Mouse (Mus musculus) liver, embryonic 18 days (tissue): ENCODE measurements around the gene Krt87. TPM values are rescaled to one million over a fixed set of nuclear protein-coding genes. Genes with fewer than 3 reads are reported as not detected.

Experiments used
- polyA plus RNA-seq: library from polyadenylated mRNA; depleted of rRNA; stranded (reverse); fragments of >200 nt; gene quantifications from 2 replicates; pipeline ENCODE4 v1.2.3, GENCODE M21; 2012; rRNA removed

Krt87 gene
- polyA plus RNA-seq = not detected in 2 replicates

GRCm38 (mm10) chr15:101438555-101438954 lies at the start of gene Krt87:
Gene Krt87, minus strand, starts transcription at chr15:101438804.

GRCm38 (mm10) chr15:101472952-101473528 lies 34.4 kb upstream of the Krt87 start, which contains the start of gene Krt86:
Gene Krt86, plus strand, starts transcription at chr15:101473478.

GRCm38 (mm10) chr15:101463651-101464050 lies 25.0 kb upstream of the Krt87 start, which contains the start of gene Krt81:
Gene Krt81, minus strand, starts transcription at chr15:101463751.

GRCm38 (mm10) chr15:101447444-101447843 lies 8.8 kb upstream of the Krt87 start, which contains the start of gene Krt88:
Gene Krt88, plus strand, starts transcription at chr15:101447744.

GRCm38 (mm10) chr15:101410775-101411174 lies 27.8 kb downstream of the Krt87 start, which contains the start of gene Krt7:
Gene Krt7, plus strand, starts transcription at chr15:101411043.

Other genes starting within 250 kb of the Krt87 start
- gene Grasp, start 214.6 kb downstream of the Krt87 start, polyA plus RNA-seq = 0.85 and 1.2 TPM in 2 replicates
- 0.94 and 0.97 TPM in 2 replicates for gene Nr4a1, start 184.5 kb downstream of the Krt87 start, polyA plus RNA-seq
- gene Atg101, start 154.5 kb downstream of the Krt87 start, polyA plus RNA-seq = 22.5 and 25.1 TPM in 2 replicates
- gene 6030408B16Rik, start 145.6 kb downstream of the Krt87 start, polyA plus RNA-seq = 0.43 and 0.51 TPM in 2 replicates
- gene Krt80, start 68.6 kb downstream of the Krt87 start, polyA plus RNA-seq = 0.35 and 0.42 TPM in 2 replicates
- gene Krt7, start 27.8 kb downstream of the Krt87 start, polyA plus RNA-seq = 2.6 and 3.0 TPM in 2 replicates
- gene Krt88, start 8.9 kb upstream of the Krt87 start, polyA plus RNA-seq = not detected in 2 replicates
- not detected in 2 replicates for gene Krt81, start 24.9 kb upstream of the Krt87 start, polyA plus RNA-seq
- gene Krt86, start 34.7 kb upstream of the Krt87 start, polyA plus RNA-seq = 0.07 and 0.22 TPM in 2 replicates
- 0.85 and 1.1 TPM in 2 replicates for gene Krt83, start 52.7 kb upstream of the Krt87 start, polyA plus RNA-seq
- gene Gm49425, start 78.5 kb upstream of the Krt87 start, polyA plus RNA-seq = not detected in 2 replicates
- not detected in 2 replicates for gene Krt84, start 94.0 kb upstream of the Krt87 start, polyA plus RNA-seq
- gene Krt82, start 111.9 kb upstream of the Krt87 start, polyA plus RNA-seq = not detected in 2 replicates
- not detected in 2 replicates for gene Krt90, start 124.1 kb upstream of the Krt87 start, polyA plus RNA-seq
- not detected in 2 replicates for gene Krt75, start 135.1 kb upstream of the Krt87 start, polyA plus RNA-seq
- not detected in 2 replicates for gene Gm5414, start 189.4 kb upstream of the Krt87 start, polyA plus RNA-seq
- not detected in 2 replicates for gene Gm5478, start 208.6 kb upstream of the Krt87 start, polyA plus RNA-seq
- not detected in 2 replicates for gene Krt6b, start 241.5 kb upstream of the Krt87 start, polyA plus RNA-seq